Mouse (Mus musculus) hindbrain, embryonic 13.5 days (tissue): Measurements from ENCODE around the gene Gtf2f2. TPM values are rescaled to one million over a fixed set of nuclear protein-coding genes. Genes with fewer than 3 reads are reported as not detected.

Source experiments
- ATAC-seq: fragments of 200-750 bp; cut with Nextera tagmentation; 2 replicates; pipeline ENCODE4 v1.8.0; 2017; ENCODE audit warnings: moderate TSS enrichment; ENCODE audit not compliant: low FRiP score
- H3K27ac ChIP-seq: fragments of 300-500 bp; sonication (generic); 2 replicates; pipeline ENCODE4 v1.5.1; 2015; ENCODE audit warnings: inconsistent platforms, mild to moderate bottlenecking, moderate library complexity
- H3K27me3 ChIP-seq: fragments of 300-500 bp; sonication (generic); 2 replicates; pipeline ENCODE4 v1.6.1; 2015; ENCODE audit warnings: mild to moderate bottlenecking, inconsistent platforms
- H3K36me3 ChIP-seq: fragments of 300-500 bp; sonication (generic); 2 replicates; pipeline ENCODE4 v1.6.1; 2015; ENCODE audit warnings: mild to moderate bottlenecking, inconsistent platforms
- H3K4me1 ChIP-seq: fragments of 300-500 bp; sonication (generic); replicated peaks from 2 replicates; pipeline ENCODE4 v1.6.1; 2015; ENCODE audit warnings: inconsistent platforms
- H3K4me2 ChIP-seq: fragments of 300-500 bp; sonication (generic); 2 replicates; pipeline ENCODE4 v1.6.1; 2015; ENCODE audit warnings: inconsistent platforms, mild to moderate bottlenecking, moderate library complexity
- H3K4me3 ChIP-seq: fragments of 300-500 bp; sonication (generic); 2 replicates; pipeline ENCODE4 v1.5.1; 2015; ENCODE audit warnings: mild to moderate bottlenecking, inconsistent platforms
- H3K9ac ChIP-seq: fragments of 300-500 bp; sonication (generic); 2 replicates; pipeline ENCODE4 v1.6.1; 2015; ENCODE audit warnings: mild to moderate bottlenecking, inconsistent platforms
- H3K9me3 ChIP-seq: fragments of 300-500 bp; sonication (generic); 2 replicates; pipeline ENCODE4 v1.6.1; 2016; ENCODE audit warnings: inconsistent platforms
- WGBS: fragments of 180-500 bp; shearing (Covaris S2); methylation state at CpG from one replicate; pipeline ENCODE4 v1.1.7; 2015; 5-methylcytosine and 5-hydroxymethylcytosine counted together
- polyA plus RNA-seq: library from polyadenylated mRNA; unstranded; fragments of >200 nt; fragmentation: Nextera tagmentation; extraction: Ambion mirVana; gene quantifications from 2 replicates; pipeline ENCODE4 v1.2.1, GENCODE M21; 2015

The Gtf2f2 gene
- polyA plus RNA-seq, 1 experiment from 2014 or later: 43.3 TPM

DNA sequence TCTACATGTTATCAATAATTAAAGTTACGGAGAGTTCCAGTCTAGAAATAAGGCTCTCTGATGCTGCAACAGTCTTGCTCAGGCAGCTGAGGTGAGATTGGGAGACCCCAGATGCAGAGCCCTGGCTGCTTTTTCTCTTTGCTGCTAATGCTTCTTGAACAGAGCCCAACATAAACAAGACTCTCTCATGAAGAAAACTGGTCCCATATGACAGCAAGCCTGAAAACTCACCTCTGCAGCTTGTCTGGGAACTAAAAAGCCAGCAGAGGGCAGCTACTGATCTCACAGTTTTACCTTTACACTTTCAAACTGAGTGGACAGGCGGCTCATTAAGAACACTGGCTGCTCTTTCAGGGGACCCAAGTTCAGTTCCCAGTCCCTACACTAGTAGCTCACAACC is 108.7 kb downstream of the Gtf2f2 start:
- Histone ChIP-seq H3K27ac (0 out of 2 replicates have a peak overlapping the region, but pooled peaks have one; percentile 20), H3K4me3 (no peak overlapping the region), H3K9ac (no peak overlapping the region), H3K27me3 (no peaks in the 10 kb centered on the region), H3K4me1 (peaks cover 26% of the 10 kb centered on the region), H3K4me2 (no peak overlapping the region), H3K36me3 (peaks cover 24% of the 10 kb centered on the region), H3K9me3 (no peaks in the 10 kb centered on the region)
- 84% methylated on average over 2 of the region's 2 CpGs for WGBS
- ATAC-seq: no peak

DNA sequence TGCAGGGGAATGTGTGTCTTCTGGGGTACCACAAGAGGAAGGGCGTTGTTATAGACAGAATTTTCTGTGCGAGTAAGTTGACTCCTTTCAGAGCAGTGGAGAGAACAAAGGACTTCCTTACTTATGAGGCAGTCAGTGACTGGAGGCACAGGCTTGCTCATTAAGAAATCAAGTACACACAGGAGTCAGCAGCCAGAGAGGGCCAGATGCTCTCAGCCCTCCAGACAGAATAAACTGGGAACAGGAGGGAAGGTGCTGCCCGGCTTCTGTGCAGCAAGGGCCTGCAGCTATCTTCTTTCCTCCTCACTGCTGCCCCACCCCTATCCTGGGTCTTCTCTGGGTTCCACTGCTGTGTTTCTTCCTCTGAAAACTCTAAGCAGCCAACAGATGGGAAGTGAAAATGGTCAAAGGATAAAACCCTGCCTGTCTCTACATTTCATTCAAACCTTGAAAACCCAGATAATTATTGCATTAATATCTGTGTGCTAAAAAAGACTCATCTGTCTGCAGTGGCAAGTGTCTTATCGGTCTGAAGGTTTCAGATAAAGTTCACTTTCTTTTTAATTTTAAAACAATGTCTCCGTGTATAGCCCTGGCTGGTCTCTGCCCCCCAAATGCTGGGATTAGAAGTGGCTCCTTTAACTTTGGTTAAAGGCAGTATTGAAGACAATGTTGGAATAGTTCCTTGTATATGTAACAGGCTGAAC is 109.7 kb downstream of the Gtf2f2 start:
- ATAC-seq: no peak
- Histone ChIP-seq H3K4me2 (no peak overlapping the region), H3K9ac (peak overlapping the region; percentile 6), H3K9me3 (no peaks in the 10 kb centered on the region), H3K4me1 (peaks cover 26% of the 10 kb centered on the region), H3K27ac (peak overlapping the region; percentile 76), H3K36me3 (peaks cover 27% of the 10 kb centered on the region), H3K27me3 (no peaks in the 10 kb centered on the region), H3K4me3 (no peak overlapping the region)
- 52% methylated on average over 5 of the region's 5 CpGs for WGBS

DNA sequence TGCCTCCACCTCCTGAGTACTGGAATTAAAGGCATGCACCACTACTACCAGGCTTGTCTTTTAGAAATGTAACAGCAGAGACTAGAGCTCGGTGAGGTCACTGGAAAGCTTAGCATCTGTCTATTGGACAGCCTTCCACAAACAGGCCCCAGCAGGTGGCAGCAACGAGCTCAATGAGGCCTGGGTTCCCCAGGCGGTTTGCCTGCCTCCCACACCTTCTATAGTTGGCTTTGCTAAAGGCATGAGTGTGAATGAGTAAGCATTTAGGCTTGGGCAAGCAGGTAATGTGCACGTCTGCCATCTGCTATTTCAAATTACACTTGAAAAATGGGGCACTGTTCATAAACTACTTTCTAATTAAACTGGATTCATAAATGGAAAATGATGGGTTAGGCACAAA is 111.1 kb downstream of the Gtf2f2 start:
- Histone ChIP-seq H3K4me1 (peaks cover 26% of the 10 kb centered on the region), H3K36me3 (peaks cover 23% of the 10 kb centered on the region), H3K27me3 (no peaks in the 10 kb centered on the region), H3K27ac (no peak overlapping the region), H3K4me2 (no peak overlapping the region), H3K9me3 (no peaks in the 10 kb centered on the region), H3K9ac (no peak overlapping the region), H3K4me3 (no peak overlapping the region)
- ATAC-seq: peak; percentile 81
- WGBS: 19% methylated on average over 4 of the region's 4 CpGs

DNA sequence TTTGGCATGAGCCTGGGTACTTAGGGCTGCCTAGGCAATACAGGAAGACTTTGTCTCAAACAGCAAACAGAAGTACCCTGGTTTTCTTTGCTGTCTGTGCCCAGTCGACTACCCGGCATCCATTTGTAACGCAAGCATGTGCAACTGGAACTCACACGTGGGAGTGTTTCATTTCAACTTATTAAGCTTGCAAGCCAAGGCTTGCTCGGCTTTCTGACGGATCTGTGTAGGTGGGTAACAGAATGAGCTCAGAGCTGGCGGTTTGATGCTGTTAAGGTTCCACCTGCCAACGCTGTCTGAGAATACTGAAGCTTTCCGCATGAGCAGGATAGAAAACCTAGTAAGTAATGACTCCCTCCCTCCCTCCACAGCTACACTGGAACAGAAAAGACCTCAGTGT is 118.5 kb downstream of the Gtf2f2 start:
- H3K9ac ChIP-seq: no peak overlapping the region
- H3K27me3 ChIP-seq: no peaks in the 10 kb centered on the region
- ATAC-seq: no peak
- no peak overlapping the region for H3K4me2 ChIP-seq
- H3K27ac ChIP-seq: no peak overlapping the region
- H3K36me3 ChIP-seq: peaks cover 21% of the 10 kb centered on the region
- no peaks in the 10 kb centered on the region for H3K9me3 ChIP-seq
- 84% methylated on average over 9 of the region's 9 CpGs for WGBS
- H3K4me1 ChIP-seq: no peaks in the 10 kb centered on the region
- H3K4me3 ChIP-seq: no peak overlapping the region

DNA sequence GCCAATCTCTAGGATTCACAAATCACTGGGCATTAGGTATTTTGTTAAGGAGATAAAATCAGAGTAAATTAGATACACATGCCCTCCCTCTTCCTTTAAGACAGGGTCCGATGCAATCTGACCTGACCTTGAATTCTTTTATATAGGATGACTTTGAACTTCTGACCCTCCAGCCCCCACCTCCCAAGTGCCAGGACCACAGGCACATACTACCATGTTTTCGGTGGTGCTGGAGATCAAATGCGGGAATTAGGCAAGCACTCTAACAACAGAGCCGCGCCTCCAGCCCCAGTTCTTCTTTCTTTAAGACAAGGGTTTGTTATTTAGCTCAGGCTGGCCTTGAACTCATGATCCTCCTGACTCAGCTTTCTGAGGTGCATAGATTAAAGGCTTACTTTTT is 126.8 kb downstream of the Gtf2f2 start:
- 88% methylated on average over 5 of the region's 5 CpGs for WGBS
- Histone ChIP-seq H3K9me3 (no peaks in the 10 kb centered on the region), H3K27ac (no peak overlapping the region), H3K27me3 (no peaks in the 10 kb centered on the region), H3K4me3 (no peak overlapping the region), H3K9ac (no peak overlapping the region), H3K4me1 (peaks cover 14% of the 10 kb centered on the region), H3K4me2 (no peak overlapping the region), H3K36me3 (no peaks in the 10 kb centered on the region)
- no peak for ATAC-seq

DNA sequence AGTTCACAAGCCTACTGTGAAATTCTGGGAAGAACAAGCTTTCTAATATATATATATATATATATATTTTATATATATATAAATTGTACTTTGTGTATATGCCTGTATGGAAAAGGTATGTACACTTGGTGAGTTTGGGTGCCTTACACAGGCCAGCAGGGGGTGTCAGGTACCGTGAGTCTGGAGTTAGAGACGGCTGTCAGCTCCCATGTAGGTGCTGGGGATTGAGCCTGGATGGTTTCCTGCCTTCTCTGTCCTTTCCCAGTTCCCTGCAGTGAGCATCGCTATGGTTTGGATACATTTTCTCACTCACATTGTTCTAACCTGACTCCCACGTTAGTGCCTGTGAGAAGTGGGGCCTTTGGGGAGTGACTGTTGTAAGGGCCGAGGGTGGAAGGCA is 127.3 kb downstream of the Gtf2f2 start:
- WGBS: 71% methylated on average over 5 of the region's 5 CpGs
- peaks cover 18% of the 10 kb centered on the region for H3K4me1 ChIP-seq
- H3K9ac ChIP-seq: no peak overlapping the region
- no peak overlapping the region for H3K27ac ChIP-seq
- no peaks in the 10 kb centered on the region for H3K9me3 ChIP-seq
- ATAC-seq: no peak
- no peaks in the 10 kb centered on the region for H3K36me3 ChIP-seq
- H3K4me3 ChIP-seq: no peak overlapping the region
- H3K27me3 ChIP-seq: no peaks in the 10 kb centered on the region
- H3K4me2 ChIP-seq: no peak overlapping the region

DNA sequence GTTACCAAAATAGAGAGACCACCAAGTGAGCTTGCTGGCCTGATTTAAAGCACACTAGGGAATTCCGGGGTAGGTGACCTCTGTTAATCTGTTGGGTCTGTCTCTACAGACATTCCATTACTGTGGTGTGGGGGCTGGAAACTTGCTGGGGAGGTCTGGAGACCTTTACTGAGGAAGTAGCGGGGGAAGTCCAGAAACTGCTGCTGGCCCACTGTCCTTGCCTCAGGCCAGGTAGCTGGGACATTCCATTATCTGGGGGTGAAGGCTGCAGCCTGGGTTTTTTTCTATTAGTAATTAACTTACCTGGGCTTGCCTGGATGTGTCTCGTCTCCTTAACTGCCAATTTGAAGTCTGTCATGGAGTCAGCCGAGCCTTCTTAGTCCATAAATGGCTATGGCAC is 128.8 kb downstream of the Gtf2f2 start:
- WGBS: 40% methylated on average over 4 of the region's 4 CpGs
- no peak overlapping the region for H3K27ac ChIP-seq
- ATAC-seq: no peak

DNA sequence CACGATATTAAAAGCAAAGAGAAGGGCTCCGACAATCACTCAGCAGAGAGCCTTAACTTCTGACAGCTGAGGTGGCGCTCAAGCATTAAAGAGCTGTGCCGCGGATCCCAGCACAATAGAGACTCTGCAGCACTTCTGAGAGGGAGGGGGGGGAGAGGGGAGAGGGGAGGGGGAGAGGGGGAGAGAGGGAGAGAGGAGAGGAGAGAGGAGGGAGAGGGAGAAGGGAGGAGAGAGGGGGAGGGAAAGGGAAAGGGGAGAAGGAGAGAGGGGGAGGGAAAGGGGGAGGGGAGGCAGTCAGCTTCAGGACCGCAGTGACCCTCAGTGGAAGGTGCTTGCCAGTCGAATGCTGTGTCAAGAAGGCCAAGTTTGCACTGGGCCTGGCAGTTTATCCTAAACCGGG is 131.7 kb downstream of the Gtf2f2 start:
- no peak for ATAC-seq
- Histone ChIP-seq H3K9me3 (no peaks in the 10 kb centered on the region), H3K27ac (no peak overlapping the region), H3K36me3 (no peaks in the 10 kb centered on the region), H3K4me3 (no peak overlapping the region), H3K4me1 (peaks cover 35% of the 10 kb centered on the region), H3K4me2 (peak overlapping the region; percentile 27; the same call in 1 of the 2 replicates), H3K27me3 (no peaks in the 10 kb centered on the region), H3K9ac (no peak overlapping the region)
- 15% methylated on average over 8 of the region's 8 CpGs for WGBS

More for the DNA sequence above, 128.8 kb downstream of the Gtf2f2 start:
- H3K27me3 ChIP-seq: no peaks in the 10 kb centered on the region
- no peaks in the 10 kb centered on the region for H3K36me3 ChIP-seq
- no peak overlapping the region for H3K4me3 ChIP-seq
- H3K9me3 ChIP-seq: no peaks in the 10 kb centered on the region
- H3K4me1 ChIP-seq: peaks cover 18% of the 10 kb centered on the region
- no peak overlapping the region for H3K9ac ChIP-seq
- no peak overlapping the region for H3K4me2 ChIP-seq

DNA sequence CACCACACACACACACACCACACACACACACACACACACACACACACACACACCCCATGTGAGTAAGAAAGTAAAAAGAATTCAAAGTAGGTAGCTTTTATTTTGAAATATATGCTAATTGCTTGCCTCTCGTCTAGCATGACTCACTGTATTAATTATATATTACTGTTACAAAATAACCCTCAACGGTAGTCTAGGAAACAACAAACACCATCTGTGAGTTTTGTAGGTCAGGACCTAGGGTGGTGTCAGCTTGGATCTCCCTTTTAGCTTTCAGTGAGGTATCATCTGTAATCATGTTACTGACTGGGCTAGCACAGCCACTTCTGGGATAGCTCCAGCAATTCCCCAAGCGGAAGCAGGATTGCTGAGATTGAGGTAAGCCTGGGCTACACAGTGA is 133.4 kb downstream of the Gtf2f2 start:
- no peak overlapping the region for H3K4me2 ChIP-seq
- no peak overlapping the region for H3K9ac ChIP-seq
- no peaks in the 10 kb centered on the region for H3K9me3 ChIP-seq
- no peak overlapping the region for H3K27ac ChIP-seq
- H3K36me3 ChIP-seq: no peaks in the 10 kb centered on the region
- WGBS: 65% methylated on average over 3 of the region's 3 CpGs
- no peak overlapping the region for H3K4me3 ChIP-seq
- ATAC-seq: no peak
- H3K4me1 ChIP-seq: peaks cover 28% of the 10 kb centered on the region
- H3K27me3 ChIP-seq: no peaks in the 10 kb centered on the region

DNA sequence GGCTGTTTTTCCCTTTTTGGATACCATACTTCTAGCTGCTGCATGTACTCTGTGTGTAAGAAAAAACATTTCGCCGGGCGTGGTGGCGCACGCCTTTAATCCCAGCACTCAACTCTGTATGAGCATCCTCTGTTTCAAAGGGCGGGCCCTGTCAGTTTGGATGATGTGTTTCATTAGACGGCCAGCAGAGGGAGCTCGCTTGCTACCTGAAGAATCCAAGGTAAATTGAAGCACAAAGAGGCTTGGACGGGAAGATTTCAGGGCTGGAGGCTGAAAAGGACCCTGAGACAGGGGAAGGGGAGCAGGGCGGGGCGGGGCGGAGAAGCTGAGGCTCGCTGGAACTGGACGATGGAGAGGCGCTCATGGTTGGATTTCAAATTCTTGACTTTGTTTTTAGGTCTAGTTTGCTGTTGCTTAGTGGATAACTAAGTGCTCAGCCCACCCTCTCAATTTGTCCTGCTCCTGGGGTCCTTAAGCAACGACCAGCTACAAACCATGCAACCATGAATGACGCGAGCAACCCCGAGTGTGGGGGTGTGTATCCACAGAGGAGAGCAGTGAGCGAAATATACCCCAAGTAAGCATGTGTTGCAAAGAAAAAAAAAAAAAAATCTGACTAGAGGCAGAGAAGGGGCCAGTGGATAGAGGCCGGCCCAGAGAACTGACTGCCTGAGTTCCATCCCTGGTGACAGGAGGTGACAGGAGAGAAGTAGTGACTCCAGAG is 134.2 kb downstream of the Gtf2f2 start:
- 13% methylated on average over 21 of the region's 21 CpGs for WGBS
- Histone ChIP-seq H3K27me3 (no peaks in the 10 kb centered on the region), H3K36me3 (no peaks in the 10 kb centered on the region), H3K9me3 (no peaks in the 10 kb centered on the region), H3K4me3 (no peak overlapping the region), H3K4me2 (peak overlapping the region; percentile 42), H3K4me1 (peaks cover 21% of the 10 kb centered on the region), H3K27ac (no peak overlapping the region), H3K9ac (peak overlapping the region; percentile 60)
- ATAC-seq: peak; percentile 61

DNA sequence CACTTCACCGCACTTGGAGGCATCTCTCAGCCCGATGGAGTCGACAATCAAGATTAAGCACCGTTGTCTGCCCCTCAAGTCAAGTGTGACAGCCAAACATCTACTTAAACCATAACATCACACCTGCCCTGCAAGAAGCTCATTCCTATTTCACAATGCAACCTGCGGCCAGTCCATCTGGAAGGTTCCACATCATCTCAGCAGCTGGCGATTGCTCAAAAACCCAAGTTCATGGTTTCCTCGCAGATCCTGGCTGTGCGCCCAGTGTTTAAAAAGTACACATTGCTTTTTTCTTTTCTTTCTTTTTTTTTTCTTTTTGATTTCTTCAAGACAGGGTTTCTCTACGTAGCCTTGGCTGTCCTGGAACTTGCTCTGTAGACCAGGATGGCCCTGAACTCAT is 137.1 kb downstream of the Gtf2f2 start:
- H3K27me3 ChIP-seq: no peaks in the 10 kb centered on the region
- WGBS: 90% methylated on average over 9 of the region's 9 CpGs
- no peak overlapping the region for H3K4me3 ChIP-seq

DNA sequence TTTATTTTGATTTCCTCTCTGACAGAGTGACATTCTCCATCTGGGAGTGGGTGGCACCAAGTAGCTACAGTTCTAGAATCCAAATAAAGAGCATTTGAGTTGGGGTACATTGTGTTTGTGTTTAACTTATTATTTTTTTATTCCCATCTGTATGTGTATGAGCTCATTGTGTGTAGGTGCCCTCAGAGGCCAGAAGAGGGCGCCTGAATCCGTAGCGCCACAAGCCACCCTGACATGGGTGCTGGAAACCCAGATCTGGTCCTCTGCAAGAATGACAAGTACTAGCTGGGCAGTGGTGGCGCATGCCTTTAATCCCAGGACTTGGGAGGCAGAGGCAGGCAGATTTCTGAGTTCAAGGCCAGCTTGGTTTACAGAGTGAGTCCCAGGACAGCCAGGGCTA is 138.9 kb downstream of the Gtf2f2 start:
- H3K4me3 ChIP-seq: no peak overlapping the region
- 0 out of 2 replicates have a peak, but pooled peaks cover 3% of the 10 kb centered on the region for H3K27me3 ChIP-seq
- no peak overlapping the region for H3K4me2 ChIP-seq
- no peak overlapping the region for H3K27ac ChIP-seq
- no peaks in the 10 kb centered on the region for H3K36me3 ChIP-seq
- 87% methylated on average over 4 of the region's 4 CpGs for WGBS
- ATAC-seq: no peak
- H3K9me3 ChIP-seq: no peaks in the 10 kb centered on the region
- no peak overlapping the region for H3K9ac ChIP-seq
- H3K4me1 ChIP-seq: peaks cover 16% of the 10 kb centered on the region; the same call in 1 of the 2 replicates

More for the DNA sequence above, 137.1 kb downstream of the Gtf2f2 start:
- Histone ChIP-seq H3K9me3 (no peaks in the 10 kb centered on the region), H3K4me1 (peaks cover 19% of the 10 kb centered on the region), H3K27ac (no peak overlapping the region), H3K9ac (no peak overlapping the region), H3K4me2 (no peak overlapping the region), H3K36me3 (no peaks in the 10 kb centered on the region)
- ATAC-seq: no peak
